Mouse (Mus musculus): ENCODE results near the gene Gata1. TPM values are rescaled to one million over a fixed set of nuclear protein-coding genes. Genes with fewer than 3 reads are reported as not detected.

The Gata1 gene
- total and polyA plus RNA-seq, 2 experiments from 2014 or later: 0.20 TPM; not detected in 1

DNA sequence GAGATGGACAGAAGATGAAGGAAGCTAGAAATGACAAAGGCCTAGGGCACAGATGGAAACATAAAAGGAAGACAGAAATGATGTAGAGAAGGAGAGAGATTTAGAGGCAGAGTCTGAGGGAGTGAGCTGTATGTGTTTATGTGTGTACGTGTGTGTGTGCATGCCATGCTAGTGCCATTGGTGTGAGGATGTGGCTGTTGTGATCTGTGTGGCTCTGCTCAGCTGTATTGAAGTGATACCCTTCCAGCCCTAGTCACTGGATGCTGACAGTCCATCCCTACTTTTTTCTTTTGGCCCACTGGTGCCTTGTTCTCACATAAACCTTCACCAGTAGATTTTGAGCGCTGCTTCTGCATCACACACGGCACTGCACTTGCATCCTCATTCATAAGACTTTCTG lies 9.0 kb downstream of the Gata1 start:
- DNase-seq (ENCODE audit: low spot score) (no peak), ATAC-seq (ENCODE audit: insufficient read depth, low read depth) (no peak)
- TF ChIP-seq EP300 (IDR thresholded peaks at IDR 0.05; ENCODE audit: low read depth) (no peak), CTCF (IDR thresholded peaks at IDR 0.05; ENCODE audit: low read depth) (no peak)
- no peak overlapping the region for H3K9ac ChIP-seq (replicated peaks; ENCODE audit: low read depth, low read length)
- H3K4me2 ChIP-seq (ENCODE audit: low read depth, low read length): no peak overlapping the region
- no peaks in the 10 kb centered on the region for H3K4me1 ChIP-seq (ENCODE audit: control insufficient read depth, insufficient read depth)
- no peaks in the 10 kb centered on the region for H3K27me3 ChIP-seq (ENCODE audit: control insufficient read depth, insufficient read depth, low read length)
- WGBS: 74% methylated on average over 3 of the region's 3 CpGs
- no peak overlapping the region for H3K4me3 ChIP-seq (ENCODE audit: low read depth, low read length)
- H3K36me3 ChIP-seq (replicated peaks; ENCODE audit: control insufficient read depth, insufficient read depth, low read length): no peaks in the 10 kb centered on the region
- H3K9me3 ChIP-seq (replicated peaks; ENCODE audit: control insufficient read depth, low read length): no peaks in the 10 kb centered on the region
- no peak overlapping the region for H3K27ac ChIP-seq (ENCODE audit: low read depth)

DNA sequence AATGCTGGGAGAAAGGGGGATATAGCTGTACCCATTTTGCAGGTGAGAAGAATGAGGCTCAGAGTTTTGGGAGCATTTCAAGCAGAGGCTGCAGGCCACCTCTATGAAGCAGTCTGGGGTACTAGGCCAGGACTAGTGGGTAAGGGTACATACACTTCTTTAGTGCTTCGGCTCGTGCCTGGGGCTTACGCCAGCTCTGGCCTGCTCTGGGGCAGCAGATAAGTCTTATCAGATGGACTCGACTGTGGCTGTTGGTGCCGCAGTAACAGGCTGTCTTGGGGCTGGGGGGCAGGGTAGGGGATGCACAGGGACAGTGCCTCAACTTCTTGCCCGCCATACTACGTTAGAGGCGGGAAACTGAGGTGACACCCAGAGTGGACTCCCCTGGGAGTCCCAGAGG lies 9.6 kb downstream of the Gata1 start:
- ATAC-seq (ENCODE audit: insufficient read depth, low read depth) (no peak), DNase-seq (ENCODE audit: low spot score) (no peak)
- no peak overlapping the region for H3K27ac ChIP-seq (ENCODE audit: low read depth)
- H3K9me3 ChIP-seq (replicated peaks; ENCODE audit: control insufficient read depth, low read length): no peaks in the 10 kb centered on the region
- no peak overlapping the region for H3K9ac ChIP-seq (replicated peaks; ENCODE audit: low read depth, low read length)
- 48% methylated on average over 8 of the region's 8 CpGs for WGBS
- no peak overlapping the region for H3K4me3 ChIP-seq (ENCODE audit: low read depth, low read length)
- TF ChIP-seq EP300 (IDR thresholded peaks at IDR 0.05; ENCODE audit: low read depth) (no peak), CTCF (IDR thresholded peaks at IDR 0.05; ENCODE audit: low read depth) (no peak)
- H3K4me2 ChIP-seq (ENCODE audit: low read depth, low read length): no peak overlapping the region
- H3K27me3 ChIP-seq (ENCODE audit: control insufficient read depth, insufficient read depth, low read length): no peaks in the 10 kb centered on the region
- H3K4me1 ChIP-seq (ENCODE audit: control insufficient read depth, insufficient read depth): no peaks in the 10 kb centered on the region
- H3K36me3 ChIP-seq (replicated peaks; ENCODE audit: control insufficient read depth, insufficient read depth, low read length): no peaks in the 10 kb centered on the region

DNA sequence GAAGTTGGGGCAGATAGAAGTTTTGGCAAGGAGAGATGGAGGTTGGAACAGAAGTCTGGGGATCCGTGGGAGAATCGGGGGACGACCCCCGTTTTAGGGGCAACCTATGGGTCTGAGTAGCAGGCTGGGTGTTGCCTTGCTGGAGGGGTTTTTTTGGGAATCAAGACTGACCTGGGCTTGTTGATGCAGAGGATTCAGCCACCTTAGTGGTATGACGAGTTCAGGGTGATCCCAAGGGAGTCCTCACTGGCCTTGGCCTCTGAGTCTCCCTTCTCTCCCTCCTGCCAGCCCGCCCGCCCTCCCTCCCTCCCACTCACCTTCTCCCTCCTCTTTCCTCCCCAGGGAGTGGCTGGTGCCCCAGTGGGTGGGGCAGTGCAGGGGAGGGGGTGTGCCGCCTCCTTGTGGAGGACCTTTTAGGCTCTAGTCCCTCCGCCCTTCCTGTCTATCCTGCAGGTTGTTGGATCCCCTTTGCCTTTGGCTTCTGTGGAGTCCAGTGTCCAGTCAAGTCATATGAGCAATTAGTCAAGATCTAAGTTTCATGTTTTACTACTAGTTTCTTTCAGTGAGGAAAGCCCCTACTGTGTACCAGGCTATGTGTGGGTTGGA lies 10.2 kb downstream of the Gata1 start:
- Histone ChIP-seq H3K9ac (replicated peaks; ENCODE audit: low read depth, low read length) (no peak overlapping the region), H3K4me2 (ENCODE audit: low read depth, low read length) (no peak overlapping the region), H3K9me3 (replicated peaks; ENCODE audit: control insufficient read depth, low read length) (no peaks in the 10 kb centered on the region), H3K36me3 (replicated peaks; ENCODE audit: control insufficient read depth, insufficient read depth, low read length) (no peaks in the 10 kb centered on the region), H3K4me3 (ENCODE audit: low read depth, low read length) (no peak overlapping the region), H3K4me1 (ENCODE audit: control insufficient read depth, insufficient read depth) (no peaks in the 10 kb centered on the region), H3K27ac (ENCODE audit: low read depth) (no peak overlapping the region), H3K27me3 (ENCODE audit: control insufficient read depth, insufficient read depth, low read length) (no peaks in the 10 kb centered on the region)
- no peak for TF ChIP-seq EP300 (IDR thresholded peaks at IDR 0.05; ENCODE audit: low read depth)
- no peak for TF ChIP-seq CTCF (IDR thresholded peaks at IDR 0.05; ENCODE audit: low read depth)
- ATAC-seq (ENCODE audit: insufficient read depth, low read depth) (no peak), DNase-seq (ENCODE audit: low spot score) (no peak)
- WGBS: 62% methylated on average over 9 of the region's 9 CpGs

DNA sequence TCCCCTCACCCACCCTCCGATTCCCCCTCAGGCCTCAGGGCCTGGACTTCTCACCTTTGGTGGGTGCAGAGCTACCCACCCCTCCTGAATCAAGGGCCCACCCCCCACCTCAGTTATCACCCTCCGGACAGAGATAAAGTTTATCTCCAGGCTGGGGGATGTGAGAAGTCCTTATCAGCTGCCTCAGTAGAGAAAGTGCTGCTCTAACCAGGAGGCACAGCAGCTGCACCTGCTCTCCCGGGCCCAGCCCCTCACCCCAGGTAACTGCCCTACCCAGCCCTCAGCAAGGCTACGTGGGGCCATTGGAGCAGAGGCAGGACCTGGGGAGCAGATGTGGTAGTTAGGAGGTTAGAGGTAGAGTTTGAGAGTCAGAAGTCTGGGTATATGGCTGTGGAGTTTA lies 11.7 kb downstream of the Gata1 start:
- Histone ChIP-seq H3K4me1 (ENCODE audit: control insufficient read depth, insufficient read depth) (no peaks in the 10 kb centered on the region), H3K4me2 (ENCODE audit: low read depth, low read length) (no peak overlapping the region), H3K4me3 (ENCODE audit: low read depth, low read length) (no peak overlapping the region), H3K36me3 (replicated peaks; ENCODE audit: control insufficient read depth, insufficient read depth, low read length) (no peaks in the 10 kb centered on the region), H3K27me3 (ENCODE audit: control insufficient read depth, insufficient read depth, low read length) (no peaks in the 10 kb centered on the region), H3K9ac (replicated peaks; ENCODE audit: low read depth, low read length) (no peak overlapping the region), H3K27ac (ENCODE audit: low read depth) (no peak overlapping the region), H3K9me3 (replicated peaks; ENCODE audit: control insufficient read depth, low read length) (no peaks in the 10 kb centered on the region)
- 41% methylated on average over 4 of the region's 4 CpGs for WGBS
- ATAC-seq (ENCODE audit: insufficient read depth, low read depth): no peak
- TF ChIP-seq CTCF (IDR thresholded peaks at IDR 0.05; ENCODE audit: low read depth): no peak
- TF ChIP-seq EP300 (IDR thresholded peaks at IDR 0.05; ENCODE audit: low read depth): no peak
- no peak for DNase-seq (ENCODE audit: low spot score)

DNA sequence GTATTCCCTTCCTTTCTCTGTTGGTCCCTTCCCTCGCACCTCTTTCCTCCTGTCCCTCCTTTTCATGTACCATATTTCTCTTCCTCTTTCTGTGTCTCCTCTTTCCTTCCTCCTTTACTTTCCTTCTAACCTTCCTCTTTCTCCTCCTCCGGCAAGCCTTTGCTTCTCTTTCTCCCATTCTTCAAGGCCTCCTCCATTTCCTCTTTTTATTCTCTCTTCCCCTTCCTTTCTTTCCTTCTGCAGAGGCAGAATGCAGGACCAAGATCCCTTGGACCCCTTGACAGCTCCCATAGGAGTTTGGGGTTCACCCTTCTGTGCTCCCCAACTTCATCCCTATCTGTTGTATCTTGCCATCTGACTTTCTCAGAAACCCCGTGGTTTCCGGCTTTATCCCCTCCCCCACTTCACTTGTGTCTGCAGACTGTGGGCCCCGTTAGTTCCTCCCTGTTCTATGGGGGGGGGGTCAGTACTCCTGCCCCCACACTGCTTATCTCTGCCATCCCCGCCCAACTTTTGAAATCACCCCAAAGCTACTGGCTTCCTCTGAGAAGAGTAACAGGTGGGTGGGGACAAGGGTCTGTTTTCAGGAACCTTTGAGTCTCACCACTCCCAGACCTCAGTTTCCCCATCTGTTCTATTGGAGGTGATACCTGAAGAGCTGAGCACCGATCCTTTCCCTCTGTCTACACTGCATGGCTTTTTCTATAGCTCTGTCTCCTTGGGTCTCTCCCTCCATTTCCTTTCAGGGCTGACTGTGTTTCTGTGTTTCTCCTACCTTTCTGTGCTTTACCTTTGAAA lies 13.8 kb downstream of the Gata1 start:
- Histone ChIP-seq H3K36me3 (replicated peaks; ENCODE audit: control insufficient read depth, insufficient read depth, low read length) (no peaks in the 10 kb centered on the region), H3K4me2 (ENCODE audit: low read depth, low read length) (no peak overlapping the region), H3K4me3 (ENCODE audit: low read depth, low read length) (no peak overlapping the region), H3K9me3 (replicated peaks; ENCODE audit: control insufficient read depth, low read length) (no peaks in the 10 kb centered on the region), H3K27ac (ENCODE audit: low read depth) (no peak overlapping the region), H3K27me3 (ENCODE audit: control insufficient read depth, insufficient read depth, low read length) (no peaks in the 10 kb centered on the region), H3K9ac (replicated peaks; ENCODE audit: low read depth, low read length) (no peak overlapping the region), H3K4me1 (ENCODE audit: control insufficient read depth, insufficient read depth) (no peaks in the 10 kb centered on the region)
- DNase-seq (ENCODE audit: low spot score) (no peak), ATAC-seq (ENCODE audit: insufficient read depth, low read depth) (no peak)
- no peak for TF ChIP-seq CTCF (IDR thresholded peaks at IDR 0.05; ENCODE audit: low read depth)
- TF ChIP-seq EP300 (IDR thresholded peaks at IDR 0.05; ENCODE audit: low read depth): no peak
- WGBS: 49% methylated on average over 7 of the region's 7 CpGs

All from heart, postnatal 0 days (tissue).